Mouse (Mus musculus) CH12.LX (cell line): ENCODE data around the gene E330017A01Rik.

Experiments used
- BHLHE40 ChIP-seq: IDR thresholded peaks from 2 replicates; pipeline ENCODE4 v1.6.1; 2011; ENCODE audit warnings: mild to moderate bottlenecking, low read depth, low read length, improper control_type of control experiment
- CTCF ChIP-seq, 2 experiments: IDR thresholded peaks in 1 of 2; conservative IDR thresholded peaks in 1 of 2; 2 replicates each; pipeline ENCODE4 v1.5.1; 2011 to 2012; ENCODE audit warnings: low read depth in 2 of 2, low read length in 2 of 2, improper control_type of control experiment in 1 of 2, inconsistent platforms in 1 of 2, mild to moderate bottlenecking in 1 of 2, moderate library complexity in 1 of 2
- E2F4 ChIP-seq: IDR thresholded peaks from 2 replicates; pipeline ENCODE4 v1.6.1; 2011; ENCODE audit warnings: low read depth, low read length, improper control_type of control experiment; ENCODE audit not compliant: insufficient replicate concordance
- MAX ChIP-seq: IDR thresholded peaks from 2 replicates; pipeline ENCODE4 v1.6.1; 2011; ENCODE audit warnings: low read length, improper control_type of control experiment
- MEF2A ChIP-seq: IDR thresholded peaks from 2 replicates; pipeline ENCODE4 v1.6.1; 2014; ENCODE audit warnings: low read depth, mild to moderate bottlenecking, inconsistent platforms, low read length, improper control_type of control experiment, borderline replicate concordance
- NELFE ChIP-seq: IDR thresholded peaks from 2 replicates; pipeline ENCODE4 v1.6.1; 2011; ENCODE audit warnings: low read depth, low read length, improper control_type of control experiment
- PAX5 ChIP-seq: IDR thresholded peaks from 2 replicates; pipeline ENCODE4 v1.6.1; 2012; ENCODE audit warnings: low read length, inconsistent platforms, mixed read lengths
- POLR2A ChIP-seq: IDR thresholded peaks from 2 replicates; pipeline ENCODE4 v1.6.1; 2011; ENCODE audit warnings: low read depth, mild to moderate bottlenecking, improper control_type of control experiment, low read length
- POLR2AphosphoS2 ChIP-seq: IDR thresholded peaks from 2 replicates; pipeline ENCODE4 v1.6.1; 2011; ENCODE audit warnings: low read depth, low read length, improper control_type of control experiment
- SIN3A ChIP-seq: IDR thresholded peaks from 2 replicates; pipeline ENCODE4 v1.6.1; 2012; ENCODE audit warnings: low read length, improper control_type of control experiment, inconsistent platforms
- TBP ChIP-seq: conservative IDR thresholded peaks from 2 replicates; pipeline ENCODE4 v1.6.1; 2011; ENCODE audit warnings: low read depth, low read length, improper control_type of control experiment
- UBTF ChIP-seq: IDR thresholded peaks from 2 replicates; pipeline ENCODE4 v1.6.1; 2012; ENCODE audit warnings: low read depth, mild to moderate bottlenecking, inconsistent platforms, low read length, improper control_type of control experiment, moderate library complexity
- USF1 ChIP-seq: IDR thresholded peaks from 2 replicates; pipeline ENCODE4 v1.6.1; 2014; ENCODE audit warnings: low read depth, mild to moderate bottlenecking, inconsistent platforms, low read length, improper control_type of control experiment
- ZNF384 ChIP-seq: IDR thresholded peaks from 2 replicates; pipeline ENCODE4 v1.6.1; 2012; ENCODE audit warnings: low read depth, low read length, improper control_type of control experiment, inconsistent platforms

- TF ChIP-seq ZNF384 (no peak), UBTF (no peak), E2F4 (no peak), CTCF (conservative IDR thresholded peaks at IDR 0.05 in 1 of 2, IDR thresholded peaks at IDR 0.05 in 1 of 2; ENCODE audit: low read depth in 2 of 2, low read length in 2 of 2) (no peak), MEF2A (no peak), POLR2A (no peak), POLR2AphosphoS2 (no peak), PAX5 (no peak), SIN3A (no peak), BHLHE40 (no peak), USF1 (no peak), TBP (no peak), MAX (no peak), NELFE (no peak)
Measured at GRCm38 (mm10) chr16:58649979-58650378, 11.4 kb upstream of the E330017A01Rik start.
